Mouse (Mus musculus) testis, adult 2 months (tissue): ENCODE data around the gene H3f3b. TPM values are rescaled to one million over a fixed set of nuclear protein-coding genes. Genes with fewer than 3 reads are reported as not detected.
"Not testable (repeated sequence)": the region's sequence is repeated elsewhere in the genome, so short reads cannot be mapped to it uniquely, and the experiment has no call there.

Experiments used
- H3K27ac ChIP-seq: fragments of 200-500 bp; 2 replicates; pipeline ENCODE4 v1.5.1; 2012; ENCODE audit warnings: low read depth, low read length; ENCODE audit not compliant: control insufficient read depth, insufficient read depth
- H3K27me3 ChIP-seq: fragments of 200-500 bp; 2 replicates; pipeline ENCODE4 v1.6.1; 2012; ENCODE audit warnings: mild to moderate bottlenecking, low read length, moderate library complexity; ENCODE audit not compliant: control insufficient read depth, insufficient read depth
- H3K36me3 ChIP-seq: fragments of 200-500 bp; 2 replicates; pipeline ENCODE4 v1.6.1; 2012; ENCODE audit warnings: mild to moderate bottlenecking, low read length; ENCODE audit not compliant: control insufficient read depth, insufficient read depth
- H3K4me1 ChIP-seq: fragments of 200-500 bp; 2 replicates; pipeline ENCODE4 v1.6.1; 2012; ENCODE audit warnings: low read length; ENCODE audit not compliant: control insufficient read depth, insufficient read depth
- H3K4me3 ChIP-seq: fragments of 200-500 bp; 2 replicates; pipeline ENCODE4 v1.5.1; 2012; ENCODE audit warnings: low read depth, mild to moderate bottlenecking, low read length, moderate library complexity, mixed read lengths; ENCODE audit not compliant: control insufficient read depth
- CTCF ChIP-seq: fragments of 200-500 bp; IDR thresholded peaks from 2 replicates; pipeline ENCODE4 v1.5.1; 2012; ENCODE audit warnings: low read depth, mild to moderate bottlenecking, inconsistent platforms, low read length, moderate library complexity; ENCODE audit not compliant: control insufficient read depth, insufficient read depth, insufficient replicate concordance
- POLR2A ChIP-seq: fragments of 200-500 bp; IDR thresholded peaks from 2 replicates; pipeline ENCODE4 v1.6.1; 2012; ENCODE audit warnings: low read depth, mild to moderate bottlenecking, inconsistent platforms, low read length, moderate library complexity; ENCODE audit not compliant: control insufficient read depth
- polyA plus RNA-seq: library from polyadenylated mRNA; depleted of rRNA; stranded (reverse); fragments of >200 nt; gene quantifications from 2 replicates; pipeline ENCODE4 v1.2.3, GENCODE M21; 2012

The H3f3b gene
- polyA plus RNA-seq, 1 experiment: 276 TPM

GRCm38 (mm10) chr11:116020519-116020922, 7.2 kb downstream of the H3f3b start:
- Histone ChIP-seq H3K27me3 (no peaks in the 10 kb centered on the region), H3K36me3 (peaks cover 3% of the 10 kb centered on the region; the same call in 1 of the 2 replicates), H3K4me1 (no peaks in the 10 kb centered on the region), H3K4me3 (no peak overlapping the region), H3K27ac (no peak overlapping the region)
- TF ChIP-seq CTCF (no peak), POLR2A (no peak)

DNA sequence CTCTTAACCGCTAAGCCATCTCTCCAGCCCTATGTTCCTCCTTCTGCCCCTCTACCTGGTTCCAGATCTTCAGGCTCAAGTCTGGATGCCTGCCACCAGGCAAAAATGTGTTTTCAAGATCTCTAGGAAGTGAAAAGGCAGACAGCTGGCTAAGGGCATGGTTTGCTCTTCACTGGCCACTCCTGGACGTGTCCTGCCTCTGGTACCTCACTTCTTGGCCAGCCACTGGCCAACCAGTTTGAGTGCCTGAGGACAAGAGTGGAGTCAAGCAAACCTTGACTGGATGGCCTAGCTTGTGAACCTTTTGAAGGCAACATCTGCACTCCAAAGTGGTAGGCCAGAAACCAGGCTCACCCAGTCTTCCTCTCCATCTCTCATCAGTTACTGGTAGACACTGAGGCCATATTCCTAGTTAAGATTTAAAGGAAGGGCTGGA, 7.8 kb downstream of the H3f3b start:
- Histone ChIP-seq H3K4me1 (no peaks in the 10 kb centered on the region), H3K4me3 (no peak overlapping the region), H3K36me3 (peaks cover 3% of the 10 kb centered on the region; the same call in 1 of the 2 replicates), H3K27me3 (no peaks in the 10 kb centered on the region), H3K27ac (no peak overlapping the region)
- TF ChIP-seq POLR2A (no peak; the same call in 1 of the 2 replicates), CTCF (no peak)

DNA sequence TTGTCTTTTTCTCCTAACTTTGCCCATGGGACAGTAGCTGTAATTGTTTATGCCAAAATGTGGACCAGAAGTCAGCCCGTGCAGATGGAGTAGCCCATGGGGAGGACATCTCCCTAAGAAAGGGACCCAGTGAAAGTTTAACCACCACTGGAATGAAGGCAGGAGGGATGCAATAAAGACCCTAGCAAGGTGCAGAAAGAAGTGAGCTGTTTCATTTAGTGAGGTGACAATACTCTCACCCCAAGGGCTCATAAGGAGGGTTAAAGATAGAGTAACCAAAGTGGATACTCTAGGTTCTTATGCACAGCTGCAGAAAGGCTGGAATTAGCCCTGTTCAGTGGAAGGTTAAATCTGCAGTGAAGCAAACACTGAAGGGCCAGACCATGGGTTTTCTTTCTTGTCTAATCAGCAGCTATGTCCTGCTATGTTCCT, 8.4 kb downstream of the H3f3b start:
- Histone ChIP-seq H3K27me3 (no peaks in the 10 kb centered on the region), H3K36me3 (peaks cover 3% of the 10 kb centered on the region; the same call in 1 of the 2 replicates), H3K4me1 (no peaks in the 10 kb centered on the region), H3K27ac (no peak overlapping the region), H3K4me3 (no peak overlapping the region)
- TF ChIP-seq CTCF (no peak), POLR2A (no peak)

DNA sequence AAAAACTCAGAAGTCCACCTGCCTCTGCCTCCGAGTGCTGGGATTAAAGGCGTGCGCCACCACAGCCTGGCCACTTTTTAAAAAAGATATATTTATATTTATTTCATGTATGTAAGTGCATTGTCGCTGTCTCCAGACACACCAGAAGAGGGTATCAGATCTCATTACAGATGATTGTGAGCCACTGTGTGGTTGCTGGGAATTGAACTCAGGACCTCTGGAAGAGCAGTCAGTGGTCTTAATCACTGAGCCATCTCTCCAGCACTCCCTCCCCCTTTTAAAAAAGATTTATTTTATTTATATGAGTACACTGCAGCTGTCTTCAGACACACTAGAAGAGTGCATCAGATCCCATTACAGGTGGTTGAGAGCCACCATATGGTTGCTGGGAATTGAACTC, 8.9 kb downstream of the H3f3b start:
- H3K4me1 ChIP-seq, H3K4me3 ChIP-seq, H3K36me3 ChIP-seq: not testable (repeated sequence)

DNA sequence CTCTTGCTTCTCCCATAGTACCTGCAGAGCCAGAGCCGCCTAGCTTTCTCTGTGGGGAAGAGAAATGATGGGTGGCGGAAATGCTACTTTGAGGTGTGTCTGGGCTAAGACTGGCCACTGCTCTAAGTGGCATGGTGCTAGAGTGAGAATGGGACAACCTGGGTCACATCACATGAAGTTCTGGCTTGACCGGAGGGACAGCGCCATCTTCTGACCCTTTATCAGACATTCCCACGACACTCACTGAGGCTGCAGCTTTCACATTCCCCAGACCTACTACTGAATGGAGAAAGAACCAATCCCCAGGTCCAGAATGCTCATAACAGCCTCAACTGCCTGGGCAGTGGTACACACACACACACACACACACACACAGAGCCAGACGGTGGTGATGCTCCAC, 9.7 kb downstream of the H3f3b start:
- Histone ChIP-seq H3K36me3 (no peaks in the 10 kb centered on the region; the same call in 1 of the 2 replicates), H3K4me1 (peaks cover under 1% of the 10 kb centered on the region), H3K27me3 (no peaks in the 10 kb centered on the region), H3K4me3 (no peak overlapping the region), H3K27ac (no peak overlapping the region)
- TF ChIP-seq CTCF: peak; percentile 40; the same call in 1 of the 2 replicates
- no peak for TF ChIP-seq POLR2A

More for the DNA sequence above, 8.9 kb downstream of the H3f3b start:
- H3K27ac ChIP-seq, H3K27me3 ChIP-seq: not testable (repeated sequence)

- H3K27ac ChIP-seq: no peak overlapping the region
- H3K36me3 ChIP-seq: no peaks in the 10 kb centered on the region
- no peaks in the 10 kb centered on the region for H3K27me3 ChIP-seq
- peaks cover 12% of the 10 kb centered on the region for H3K4me1 ChIP-seq
- TF ChIP-seq POLR2A: no peak
- TF ChIP-seq CTCF: no peak
- no peak overlapping the region for H3K4me3 ChIP-seq
Observed at GRCm38 (mm10) chr11:116014821-116015220, 12.9 kb downstream of the H3f3b start.

DNA sequence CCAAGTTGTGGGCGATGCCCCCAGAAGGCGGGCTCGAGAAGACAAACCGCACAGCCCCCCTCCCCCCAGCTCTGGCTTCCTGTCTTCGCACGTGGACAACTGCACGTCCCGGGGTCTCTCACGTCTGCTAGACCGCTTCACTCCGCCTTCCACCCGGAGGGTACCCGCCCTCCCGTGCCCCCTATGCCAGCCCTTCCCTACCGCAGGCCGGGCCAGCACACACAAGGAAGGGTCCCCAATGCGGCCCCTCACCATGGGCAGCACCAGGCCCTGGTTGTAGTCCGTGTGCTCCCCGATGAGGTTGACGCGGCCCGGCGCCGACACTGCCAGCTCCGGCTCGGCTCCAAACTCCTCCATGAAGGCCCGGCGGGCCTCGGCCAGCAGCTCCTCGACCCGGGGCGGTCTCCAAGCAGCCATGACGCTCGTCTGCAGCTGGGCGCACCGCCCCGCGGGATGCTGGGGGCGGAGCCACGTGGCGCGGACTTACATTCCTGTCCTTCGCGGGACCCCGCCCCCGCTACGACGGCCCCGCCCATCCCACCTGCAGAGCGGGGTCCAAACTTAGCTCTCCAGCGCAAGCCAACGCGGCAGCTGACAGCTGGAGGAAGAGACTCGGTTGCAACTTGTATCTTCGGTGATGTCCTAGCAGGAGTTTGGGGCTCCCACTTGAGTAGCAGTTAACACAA, 15.4 kb downstream of the H3f3b start, which contains the start of gene Galk1:
TSS of gene Galk1 (minus strand) at position 458 of the 686 bp plus-strand sequence.
- Histone ChIP-seq H3K27ac (no peak within 1 kb of the TSS), H3K4me3 (peak within 1 kb of the TSS; percentile 77), H3K27me3 (no peaks in the 10 kb centered on the region), H3K36me3 (no peaks in the 10 kb centered on the region), H3K4me1 (peaks cover 12% of the 10 kb centered on the region)
- TF ChIP-seq CTCF: no peak
- TF ChIP-seq POLR2A: peak; percentile 40; the same call in 1 of the 2 replicates
